Comparison of ENCODE assay signal across 35 mouse cellular contexts in genomic region chr16:58740751-58741150, GRCm38 (mm10). TPM values are rescaled to one million over a fixed set of nuclear protein-coding genes. Genes with fewer than 3 reads are reported as not detected.
"Had no signal": no experiment of that assay in that cellular context is flagged by ENCODE, and none has a peak within 500 bp of the region (broad histone marks: within the 10 kb centered on the region; RNA-seq: fewer than 3 reads in every experiment).

No protein-coding gene starts in this region.

- DNase-seq: cerebellum, adult 2 months; cerebellum, adult 8-10 months; cerebellum, adult 9-10 months; cerebellum, adult 9-11 months; cerebellum, postnatal 10 days; cerebellum, postnatal 14 days; cerebellum, postnatal 25 days; cerebellum, postnatal 36 days; embryo, embryonic 11 days; forebrain, postnatal 0 days; gastrocnemius, adult 2 months; gastrocnemius, postnatal 10 days; gastrocnemius, postnatal 14 days; gastrocnemius, postnatal 25 days; gastrocnemius, postnatal 36 days; heart, adult 11 months; heart, adult 18-20 months; heart, adult 2 months had no signal

- H3K36me3 ChIP-seq: embryonic facial prominence, embryonic 10.5 days; embryonic facial prominence, embryonic 13.5 days; embryonic facial prominence, embryonic 15.5 days; forebrain, embryonic 12.5 days; forebrain, embryonic 15.5 days had no signal

- H3K4me1 ChIP-seq: embryonic facial prominence, embryonic 10.5 days; embryonic facial prominence, embryonic 12.5 days; embryonic facial prominence, embryonic 13.5 days; embryonic facial prominence, embryonic 15.5 days; forebrain, embryonic 10.5 days; forebrain, embryonic 12.5 days; forebrain, embryonic 13.5 days; forebrain, embryonic 15.5 days had no signal

- H3K27ac ChIP-seq: embryonic facial prominence, embryonic 10.5 days; embryonic facial prominence, embryonic 12.5 days; embryonic facial prominence, embryonic 13.5 days; embryonic facial prominence, embryonic 15.5 days; forebrain, embryonic 10.5 days; forebrain, embryonic 12.5 days; forebrain, embryonic 13.5 days; forebrain, embryonic 15.5 days; gastrocnemius, adult 2 months; heart, adult 2 months had no signal

- H3K4me3 ChIP-seq: embryonic facial prominence, embryonic 10.5 days; embryonic facial prominence, embryonic 12.5 days; embryonic facial prominence, embryonic 13.5 days; embryonic facial prominence, embryonic 15.5 days; erythroblast, embryonic 14.5 days; forebrain, embryonic 10.5 days; forebrain, embryonic 12.5 days; forebrain, embryonic 13.5 days; forebrain, embryonic 15.5 days; gastrocnemius, adult 2 months; heart, adult 2 months had no signal

- H3K27me3 ChIP-seq: embryonic facial prominence, embryonic 12.5 days; embryonic facial prominence, embryonic 13.5 days; embryonic facial prominence, embryonic 15.5 days; forebrain, embryonic 12.5 days; forebrain, embryonic 13.5 days; forebrain, embryonic 15.5 days had no signal

RNA-seq across cellular contexts. Expression of gene Gpr15, which starts 21.9 kb away (rescaled TPM):
- polyA plus RNA-seq: cerebellum, adult 2 months; cortical plate, adult 2 months; embryonic facial prominence, embryonic 10.5 days; embryonic facial prominence, embryonic 11.5 days; embryonic facial prominence, embryonic 12.5 days; embryonic facial prominence, embryonic 14.5 days; erythroblast, embryonic 14.5 days; forebrain, embryonic 10.5 days; forebrain, embryonic 11.5 days; forebrain, embryonic 13.5 days; forebrain, embryonic 14.5 days; forebrain, embryonic 16.5 days; forebrain, postnatal 0 days; gonadal fat pad, adult 2 months had no signal

RNA-seq across cellular contexts. Expression of gene Olfr172, which starts 22.2 kb away (rescaled TPM):
- polyA plus RNA-seq: cerebellum, adult 2 months; cortical plate, adult 2 months; embryonic facial prominence, embryonic 10.5 days; embryonic facial prominence, embryonic 11.5 days; embryonic facial prominence, embryonic 12.5 days; embryonic facial prominence, embryonic 13.5 days; embryonic facial prominence, embryonic 14.5 days; embryonic facial prominence, embryonic 15.5 days; forebrain, embryonic 10.5 days; forebrain, embryonic 11.5 days; forebrain, embryonic 12.5 days; forebrain, embryonic 13.5 days; forebrain, embryonic 14.5 days; forebrain, embryonic 15.5 days; forebrain, embryonic 16.5 days; forebrain, postnatal 0 days; frontal cortex, adult 2 months; gonadal fat pad, adult 2 months; heart, adult 2 months had no signal

RNA-seq across cellular contexts. Expression of gene Olfr173, which starts 59.3 kb away (rescaled TPM):
- polyA plus RNA-seq: cerebellum, adult 2 months; cortical plate, adult 2 months; embryonic facial prominence, embryonic 10.5 days; embryonic facial prominence, embryonic 13.5 days; embryonic facial prominence, embryonic 14.5 days; erythroblast, embryonic 14.5 days; forebrain, embryonic 10.5 days; forebrain, embryonic 11.5 days; forebrain, embryonic 12.5 days; forebrain, embryonic 13.5 days; forebrain, embryonic 14.5 days; forebrain, embryonic 15.5 days; forebrain, embryonic 16.5 days; forebrain, postnatal 0 days; frontal cortex, adult 2 months; gonadal fat pad, adult 2 months; heart, adult 2 months had no signal
